8 mouse cellular contexts compared by ENCODE assay signal in the genomic region with DNA sequence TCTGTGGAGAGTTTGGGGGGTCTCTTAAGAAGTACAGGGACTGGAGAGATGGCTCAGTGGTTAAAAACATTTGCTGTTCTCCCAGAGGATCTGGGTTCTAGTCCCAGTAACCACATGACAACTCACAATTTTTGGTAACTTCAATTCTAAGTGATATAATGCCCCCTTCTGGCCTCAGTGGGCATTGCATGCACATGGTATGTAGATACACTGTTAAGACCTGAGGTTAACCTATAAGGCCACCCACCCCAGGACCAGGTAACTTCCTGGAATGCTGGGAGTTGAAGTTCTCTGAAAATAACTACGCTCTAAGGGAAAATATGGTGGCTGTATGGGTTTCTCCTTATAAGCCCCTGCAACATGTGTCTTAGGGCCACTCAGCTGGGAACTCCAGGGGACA. TPM values are rescaled to one million over a fixed set of nuclear protein-coding genes. Genes with fewer than 3 reads are reported as not detected.
DNase-seq lines count a peak whose midpoint lies in the region; ATAC-seq and TF ChIP-seq lines count a peak whose summit lies in the region.

No protein-coding gene starts in this region.

- no peaks in the 10 kb centered on the region; the same call in 1 of the 2 replicates for H3K4me1 ChIP-seq in intestine, postnatal 0 days (replicated peaks; ENCODE audit: control insufficient read depth, insufficient read depth, low read length)
- no peaks in the 10 kb centered on the region for H3K4me1 ChIP-seq in intestine, embryonic 16.5 days (ENCODE audit: control insufficient read depth, insufficient read depth, low read length)

- WGBS in intestine, postnatal 0 days, result 100% methylated on average over 1 of the region's 1 CpGs
- WGBS in intestine, embryonic 16.5 days, result 96% methylated on average over 1 of the region's 1 CpGs

- H3K36me3 ChIP-seq in intestine, postnatal 0 days (ENCODE audit: control insufficient read depth, insufficient read depth), result no peaks in the 10 kb centered on the region
- H3K36me3 ChIP-seq in intestine, embryonic 16.5 days (ENCODE audit: control insufficient read depth, insufficient read depth, low read length), result no peaks in the 10 kb centered on the region

- no peak overlapping the region for H3K4me2 ChIP-seq in intestine, postnatal 0 days (replicated peaks; ENCODE audit: low read depth)
- H3K4me2 ChIP-seq in intestine, embryonic 16.5 days (ENCODE audit: low read depth, low read length), result no peak overlapping the region

- no peak overlapping the region for H3K9ac ChIP-seq in intestine, postnatal 0 days (ENCODE audit: low read depth, low read length)
- H3K9ac ChIP-seq in intestine, embryonic 16.5 days (ENCODE audit: low read depth, low read length), result no peak overlapping the region

- no peaks in the 10 kb centered on the region for H3K9me3 ChIP-seq in intestine, postnatal 0 days (ENCODE audit: control insufficient read depth)
- no peaks in the 10 kb centered on the region for H3K9me3 ChIP-seq in intestine, embryonic 16.5 days (ENCODE audit: control insufficient read depth, low read length)

- peak; percentile 60 for TF ChIP-seq CTCF in intestine, postnatal 0 days (IDR thresholded peaks at IDR 0.05; ENCODE audit: low read depth)

- no peak overlapping the region for H3K4me3 ChIP-seq in intestine, postnatal 0 days (ENCODE audit: low read depth, low read length)
- H3K4me3 ChIP-seq in intestine, embryonic 16.5 days (ENCODE audit: low read length), result no peak overlapping the region

- peak; percentile 72 for DNase-seq in 416B (ENCODE audit: low read depth)
- peak; percentile 48 for DNase-seq in CD4-positive helper T cell, adult 2 months (ENCODE audit: low read depth, low spot score)
- DNase-seq in kidney, postnatal 10 days, result peak; percentile 53
- no peak for DNase-seq in layer of hippocampus, postnatal 10 days (ENCODE audit: low spot score in 2 of 2)
- DNase-seq in Muller cell, postnatal 12 days (ENCODE audit: inconsistent ontology term), result no peak
- DNase-seq in ovary, postnatal 14 days (ENCODE audit: low spot score), result no peak

- H3K27ac ChIP-seq in intestine, postnatal 0 days (ENCODE audit: low read depth, low read length), result no peak overlapping the region
- no peak overlapping the region for H3K27ac ChIP-seq in intestine, embryonic 16.5 days (ENCODE audit: low read length)

- H3K27me3 ChIP-seq in intestine, postnatal 0 days (replicated peaks; ENCODE audit: control insufficient read depth, insufficient read depth, low read length), result no peaks in the 10 kb centered on the region
- H3K27me3 ChIP-seq in intestine, embryonic 16.5 days (replicated peaks; ENCODE audit: control insufficient read depth, insufficient read depth, low read length), result no peaks in the 10 kb centered on the region

- ATAC-seq in intestine, postnatal 0 days, result no peak
- ATAC-seq in intestine, embryonic 16.5 days, result no peak

RNA-seq across cellular contexts. Expression of a gene that starts 3.0 kb away (rescaled TPM):
- polyA plus RNA-seq in intestine, postnatal 0 days (2015; fragmentation: Nextera tagmentation; extraction: Ambion mirVana), result 14.9 and 15.6 TPM in 2 replicates
- 18.6 and 20.3 TPM in 2 replicates for polyA plus RNA-seq in intestine, embryonic 16.5 days (2015; fragmentation: Nextera tagmentation; extraction: Ambion mirVana)
- total RNA-seq in layer of hippocampus, postnatal 10 days (2021), result 10 to 100 TPM in 1 of 2 experiments, 1 to 10 TPM in 1; 8.8 to 10.3 TPM

RNA-seq across cellular contexts. Expression of a gene that starts 24.2 kb away (rescaled TPM):
- 13.8 and 16.1 TPM in 2 replicates for polyA plus RNA-seq in intestine, postnatal 0 days (2015; fragmentation: Nextera tagmentation; extraction: Ambion mirVana)
- polyA plus RNA-seq in intestine, embryonic 16.5 days (2015; fragmentation: Nextera tagmentation; extraction: Ambion mirVana), result 11.0 and 14.0 TPM in 2 replicates
- total RNA-seq in layer of hippocampus, postnatal 10 days (2021), result 1 to 10 TPM; 3.3 to 4.2 TPM

Comparison
In these comparisons a context has a peak if more than half of its experiments do, and no peak if none do; other contexts are left out.
1. DNase-seq: peak in 416B (single experiment), CD4-positive helper T cell, adult 2 months (single experiment) and kidney, postnatal 10 days (single experiment); none in layer of hippocampus, postnatal 10 days (0 of 2), Muller cell, postnatal 12 days (single experiment) and ovary, postnatal 14 days (single experiment).